Mouse (Mus musculus) midbrain, postnatal 0 days (tissue): Measurements from ENCODE around the gene Tbc1d21. TPM values are rescaled to one million over a fixed set of nuclear protein-coding genes. Genes with fewer than 3 reads are reported as not detected.

ENCODE experiments used
- ATAC-seq: fragments of 200-750 bp; cut with Nextera tagmentation; 2 replicates; pipeline ENCODE4 v1.8.0; 2017; ENCODE audit warnings: moderate number of reproducible peaks, mild to moderate bottlenecking, moderate TSS enrichment, moderate library complexity; ENCODE audit not compliant: low FRiP score
- DNase-seq: peaks from one replicate; pipeline ENCODE4 v3.0.0-alpha.2; 2015; ENCODE audit warnings: low spot score
- H3K27ac ChIP-seq: fragments of 300-500 bp; sonication (generic); 2 replicates; pipeline ENCODE4 v1.5.1; 2014; ENCODE audit warnings: low read depth, mild to moderate bottlenecking, low read length, mixed read lengths
- H3K27me3 ChIP-seq: fragments of 300-500 bp; sonication (generic); 2 replicates; pipeline ENCODE4 v1.6.1; 2014; ENCODE audit warnings: low read length, control low read depth, mixed read lengths; ENCODE audit not compliant: insufficient read depth
- H3K36me3 ChIP-seq: fragments of 300-500 bp; sonication (generic); 2 replicates; pipeline ENCODE4 v1.6.1; 2014; ENCODE audit warnings: low read length, control low read depth, mixed read lengths; ENCODE audit not compliant: insufficient read depth
- H3K4me1 ChIP-seq: fragments of 300-500 bp; sonication (generic); 2 replicates; pipeline ENCODE4 v1.6.1; 2014; ENCODE audit warnings: mild to moderate bottlenecking, control low read depth, antibody characterized with exemption, low read length, mixed read lengths; ENCODE audit not compliant: insufficient read depth
- H3K4me2 ChIP-seq: fragments of 300-500 bp; sonication (generic); 2 replicates; pipeline ENCODE4 v1.6.1; 2014; ENCODE audit warnings: low read depth, mild to moderate bottlenecking, low read length, mixed read lengths; ENCODE audit not compliant: poor library complexity, severe bottlenecking
- H3K4me3 ChIP-seq: fragments of 300-500 bp; sonication (generic); 2 replicates; pipeline ENCODE4 v1.5.1; 2014; ENCODE audit warnings: low read depth, mild to moderate bottlenecking, low read length, moderate library complexity
- H3K9ac ChIP-seq: fragments of 300-500 bp; sonication (generic); replicated peaks from 2 replicates; pipeline ENCODE4 v1.6.1; 2014; ENCODE audit warnings: mild to moderate bottlenecking, low read length, moderate library complexity, mixed read lengths; ENCODE audit not compliant: poor library complexity, severe bottlenecking
- H3K9me3 ChIP-seq: fragments of 300-500 bp; sonication (generic); 2 replicates; pipeline ENCODE4 v1.6.1; 2016; ENCODE audit warnings: low read length, control low read depth
- CTCF ChIP-seq: IDR thresholded peaks from 2 replicates; pipeline ENCODE4 v1.5.1; 2016; ENCODE audit warnings: antibody characterized with exemption, mild to moderate bottlenecking
- WGBS: fragments of 180-500 bp; shearing (Covaris S2); extraction: QIAGEN DNeasy Blood & Tissue Kit; methylation state at CpG from one replicate; pipeline ENCODE4 v1.1.7; 2014; 5-methylcytosine and 5-hydroxymethylcytosine counted together
- polyA plus RNA-seq: library from polyadenylated mRNA; unstranded; fragments of >200 nt; fragmentation: Nextera tagmentation; extraction: Ambion mirVana; gene quantifications from 2 replicates; pipeline ENCODE4 v1.2.1, GENCODE M21; 2015
- total RNA-seq: library from RNA; depleted of rRNA; stranded (reverse); fragments of >200 nt; gene quantifications from 2 replicates; pipeline ENCODE4 v1.2.3, GENCODE M21; 2014

Tbc1d21 gene
- total and polyA plus RNA-seq, 2 experiments from 2014 or later: not detected

DNA sequence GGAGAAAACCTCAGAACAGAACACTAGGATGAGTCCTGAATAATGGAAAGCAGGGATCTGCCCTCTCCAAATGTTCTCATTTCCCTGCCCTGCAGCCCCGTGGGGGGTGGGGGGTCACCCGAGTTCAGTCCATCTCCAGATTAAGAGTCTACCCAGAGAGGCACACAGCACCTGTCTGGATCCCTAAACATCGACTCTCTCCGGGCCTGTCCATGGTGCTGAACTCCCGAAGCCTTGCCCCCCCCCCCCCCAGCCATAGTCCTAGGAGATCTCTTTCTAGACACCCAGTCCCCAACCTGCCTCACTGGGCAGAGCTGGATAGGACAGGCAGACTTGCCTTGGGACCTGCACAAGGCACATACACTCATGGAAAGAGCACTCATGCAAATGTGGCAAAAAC is 29.4 kb upstream of the Tbc1d21 start:
- DNase-seq (no peak), ATAC-seq (no peak)
- Histone ChIP-seq H3K4me2 (no peak overlapping the region), H3K4me3 (no peak overlapping the region), H3K4me1 (no peaks in the 10 kb centered on the region), H3K27ac (no peak overlapping the region), H3K27me3 (no peaks in the 10 kb centered on the region), H3K9ac (no peak overlapping the region), H3K9me3 (no peaks in the 10 kb centered on the region), H3K36me3 (no peaks in the 10 kb centered on the region)
- 35% methylated on average over 4 of the region's 5 CpGs for WGBS
- no peak for TF ChIP-seq CTCF

DNA sequence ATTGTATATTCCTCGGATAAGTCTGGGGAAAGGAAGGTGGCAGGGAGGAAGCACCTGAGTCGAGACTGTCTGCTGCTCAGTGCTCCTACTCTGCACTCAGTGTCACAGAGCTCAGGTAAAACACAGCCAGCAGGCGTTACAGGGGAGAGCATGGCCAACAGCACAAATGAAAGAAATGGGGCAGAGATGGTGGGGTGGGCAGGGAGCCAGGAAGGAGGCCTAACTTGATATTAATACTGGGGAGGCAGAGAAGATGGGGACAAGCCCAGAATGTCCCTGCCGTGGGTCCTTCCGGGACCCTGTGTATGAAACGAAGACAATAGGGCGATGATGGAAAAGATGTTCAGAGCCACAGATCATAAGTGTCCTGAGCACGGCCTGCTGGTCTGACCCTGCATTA is 24.4 kb upstream of the Tbc1d21 start:
- DNase-seq: no peak
- Histone ChIP-seq H3K4me2 (no peak overlapping the region), H3K9me3 (no peaks in the 10 kb centered on the region), H3K4me3 (no peak overlapping the region), H3K27me3 (no peaks in the 10 kb centered on the region), H3K36me3 (no peaks in the 10 kb centered on the region), H3K9ac (no peak overlapping the region), H3K4me1 (no peaks in the 10 kb centered on the region), H3K27ac (no peak overlapping the region)
- TF ChIP-seq CTCF: no peak
- 88% methylated on average over 8 of the region's 8 CpGs for WGBS
- no peak for ATAC-seq

DNA sequence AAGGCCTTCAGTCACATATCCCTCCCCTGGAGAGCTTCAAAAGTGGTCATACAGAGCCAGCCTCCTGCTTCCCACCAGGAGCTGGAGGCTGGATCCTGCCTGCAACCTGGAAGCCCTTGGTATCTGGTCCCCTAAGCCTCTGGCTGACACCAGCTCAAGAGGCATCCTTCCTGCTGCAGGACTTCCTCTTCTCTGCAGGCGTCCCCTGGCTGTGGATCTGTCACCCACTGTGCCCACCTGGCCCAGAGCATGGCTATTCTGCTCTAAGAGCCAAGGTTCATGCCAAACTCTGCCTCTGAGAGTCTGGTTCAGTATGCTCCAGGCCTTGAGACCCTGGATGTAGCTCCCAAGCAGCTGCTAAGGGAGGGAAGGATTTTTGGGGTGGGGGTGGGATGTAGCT is 23.6 kb upstream of the Tbc1d21 start:
- no peak overlapping the region for H3K4me3 ChIP-seq
- no peak overlapping the region for H3K9ac ChIP-seq
- H3K4me1 ChIP-seq: no peaks in the 10 kb centered on the region
- no peak overlapping the region for H3K27ac ChIP-seq
- peak; percentile 28 for DNase-seq
- H3K4me2 ChIP-seq: no peak overlapping the region
- no peak for TF ChIP-seq CTCF
- WGBS: 50% methylated on average over 1 of the region's 1 CpGs
- no peaks in the 10 kb centered on the region for H3K27me3 ChIP-seq
- no peak for ATAC-seq
- H3K9me3 ChIP-seq: no peaks in the 10 kb centered on the region
- no peaks in the 10 kb centered on the region for H3K36me3 ChIP-seq

DNA sequence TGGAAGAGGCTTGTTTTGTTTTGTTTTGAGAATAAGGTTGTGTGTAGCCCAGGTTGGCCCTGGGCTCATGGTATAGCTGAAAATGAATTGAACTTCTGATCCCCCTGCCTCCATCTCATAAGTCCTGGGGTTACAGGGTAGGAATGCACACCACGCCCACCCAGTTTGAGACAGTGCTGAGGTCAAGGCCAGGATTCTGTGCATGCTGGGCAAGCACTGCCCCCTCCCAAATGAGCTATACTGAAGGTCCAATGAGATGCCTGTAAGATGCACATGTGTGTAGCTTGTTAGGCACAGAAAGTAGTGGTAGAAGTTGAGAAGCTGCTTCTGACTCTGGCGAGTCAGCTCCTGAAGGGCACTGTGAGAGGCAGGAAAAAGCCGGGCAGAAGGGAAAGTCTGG is 18.1 kb upstream of the Tbc1d21 start:
- DNase-seq: no peak
- Histone ChIP-seq H3K9ac (no peak overlapping the region), H3K27ac (no peak overlapping the region), H3K9me3 (no peaks in the 10 kb centered on the region), H3K4me1 (no peaks in the 10 kb centered on the region), H3K36me3 (no peaks in the 10 kb centered on the region), H3K4me3 (no peak overlapping the region), H3K27me3 (no peaks in the 10 kb centered on the region), H3K4me2 (no peak overlapping the region)
- TF ChIP-seq CTCF: no peak
- whole genome bisulfite sequencing: 70% methylated on average over 3 of the region's 3 CpGs
- no peak for ATAC-seq

DNA sequence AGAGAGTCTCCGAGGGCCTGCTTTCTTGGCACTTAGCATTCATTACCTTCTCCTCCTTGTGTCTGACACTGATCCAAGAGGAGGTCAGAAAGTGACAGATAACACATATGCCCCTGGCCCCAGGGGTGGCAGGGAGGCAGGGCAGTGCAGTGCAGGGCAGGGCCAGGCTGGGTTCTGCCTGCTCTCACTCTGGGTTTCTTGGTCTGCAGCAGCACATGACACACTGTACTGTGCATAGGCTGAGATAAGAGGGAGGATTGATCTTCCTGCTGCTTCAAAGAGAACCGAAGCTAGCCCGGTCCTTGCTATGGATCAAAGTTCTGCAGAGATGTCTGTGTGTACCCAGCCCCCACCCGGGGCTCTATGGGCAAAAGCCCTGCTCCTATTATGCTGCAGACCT is 8.6 kb upstream of the Tbc1d21 start:
- no peak overlapping the region for H3K4me2 ChIP-seq
- H3K4me3 ChIP-seq: no peak overlapping the region
- H3K9ac ChIP-seq: no peak overlapping the region
- no peaks in the 10 kb centered on the region for H3K9me3 ChIP-seq
- H3K4me1 ChIP-seq: peaks cover 3% of the 10 kb centered on the region; the same call in 1 of the 2 replicates
- H3K36me3 ChIP-seq: no peaks in the 10 kb centered on the region
- no peak for DNase-seq
- H3K27me3 ChIP-seq: no peaks in the 10 kb centered on the region
- WGBS: 49% methylated on average over 4 of the region's 4 CpGs
- TF ChIP-seq CTCF: no peak
- no peak overlapping the region for H3K27ac ChIP-seq
- ATAC-seq: no peak

DNA sequence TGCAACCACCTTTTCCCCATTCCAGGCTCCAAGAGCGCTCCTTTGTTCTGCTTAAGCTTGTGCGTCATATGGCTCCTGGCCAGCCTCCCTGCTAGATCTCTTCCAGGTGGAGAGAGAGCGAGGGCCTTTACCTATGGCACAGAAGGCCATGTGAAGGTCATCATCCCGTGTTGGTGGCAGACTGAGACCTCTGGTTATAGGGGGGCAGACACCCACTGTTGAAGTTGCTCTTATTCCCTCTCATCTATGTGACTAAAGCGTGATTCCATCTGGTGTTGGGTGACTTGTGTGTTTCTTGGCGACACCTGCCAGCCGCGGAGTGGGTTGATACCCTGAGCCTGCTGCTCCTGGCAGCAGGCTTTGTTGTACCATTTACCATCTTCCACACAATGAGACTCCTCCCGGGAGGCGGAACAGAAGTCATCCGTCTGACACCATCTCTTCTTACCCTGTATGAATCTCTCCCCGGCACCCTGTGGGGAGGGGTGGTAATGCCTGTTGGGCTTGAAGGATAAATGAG is 3.7 kb upstream of the Tbc1d21 start:
- no peak overlapping the region for H3K4me2 ChIP-seq
- no peaks in the 10 kb centered on the region for H3K9me3 ChIP-seq
- no peaks in the 10 kb centered on the region for H3K27me3 ChIP-seq
- peaks cover 3% of the 10 kb centered on the region; the same call in 1 of the 2 replicates for H3K4me1 ChIP-seq
- WGBS: 59% methylated on average over 12 of the region's 12 CpGs
- H3K36me3 ChIP-seq: no peaks in the 10 kb centered on the region
- no peak overlapping the region for H3K27ac ChIP-seq
- no peak overlapping the region for H3K9ac ChIP-seq
- TF ChIP-seq CTCF: no peak
- DNase-seq: peak; percentile 27
- no peak overlapping the region for H3K4me3 ChIP-seq
- no peak for ATAC-seq
